Mouse (Mus musculus) ES-E14 (cell line): ENCODE data around the gene Chrna4.

Experiments used
- CHD2 ChIP-seq: IDR thresholded peaks from 2 replicates; pipeline ENCODE4 v1.6.1; 2014; ENCODE audit warnings: mild to moderate bottlenecking, low read depth, low read length, inconsistent platforms
- HCFC1 ChIP-seq: IDR thresholded peaks from 2 replicates; pipeline ENCODE4 v1.6.1; 2012; ENCODE audit warnings: low read length, inconsistent platforms, borderline replicate concordance; ENCODE audit not compliant: insufficient read depth

DNA sequence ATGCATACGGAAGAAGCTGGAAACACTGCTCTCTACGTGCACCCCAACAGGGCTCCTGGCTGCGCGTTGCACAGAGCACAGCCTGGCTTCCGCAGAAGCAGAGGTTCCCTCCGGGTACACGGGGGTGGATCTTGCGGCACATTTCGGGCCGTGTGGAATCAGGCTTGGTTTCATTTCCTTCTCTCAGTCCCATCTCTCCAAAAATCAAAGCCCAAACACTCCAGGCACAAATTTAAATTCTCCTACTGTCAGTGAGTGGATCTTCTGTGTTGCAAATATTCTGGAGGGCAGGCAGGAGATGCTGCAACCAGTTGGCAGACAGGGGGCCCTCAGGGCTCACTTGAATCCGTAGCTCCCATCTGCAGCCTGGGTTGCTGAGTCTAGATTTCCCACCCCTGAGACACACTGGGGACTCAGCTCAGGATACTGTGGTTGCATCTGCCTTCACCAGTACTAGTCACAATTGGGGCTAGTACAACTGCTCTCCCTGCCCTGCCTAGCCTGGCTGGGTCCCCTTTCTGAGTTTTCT lies 11.9 kb downstream of the Chrna4 start:
- TF ChIP-seq HCFC1, result no peak
- no peak for TF ChIP-seq CHD2
